Mouse (Mus musculus): ENCODE data around the gene Tmem239.

Gene Tmem239

DNA sequence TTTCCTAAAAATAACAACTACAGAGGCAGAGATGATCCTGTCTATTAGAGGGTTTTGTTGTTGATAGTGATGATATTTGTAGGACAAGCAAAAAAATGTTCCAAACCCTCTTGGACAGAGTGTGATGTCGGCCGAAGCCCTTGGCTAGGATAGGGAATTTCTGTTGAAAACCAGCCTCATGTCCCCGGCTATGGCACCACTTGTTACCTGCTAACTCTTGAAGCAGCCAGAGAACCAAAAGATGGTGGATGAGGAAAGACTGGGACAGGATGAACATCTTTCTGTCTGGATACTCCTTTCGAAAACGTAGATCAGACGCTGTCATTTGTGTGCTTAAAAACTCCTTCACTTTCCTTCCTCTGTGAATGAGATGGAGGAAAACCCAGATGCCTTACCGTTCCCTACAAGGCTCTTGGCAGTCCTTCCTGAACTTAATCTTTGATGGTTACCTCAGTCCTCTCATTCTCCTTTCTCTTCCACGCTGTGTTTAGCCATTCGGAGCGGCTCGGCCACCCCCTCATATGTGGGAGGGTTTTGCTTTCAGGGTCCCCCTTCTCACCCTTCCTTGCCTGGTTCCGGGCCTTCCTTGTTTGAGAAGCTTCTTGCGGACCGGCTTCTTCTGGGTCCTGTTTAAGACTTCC lies 44.9 kb downstream of the Tmem239 start:
- DNase-seq (ENCODE audit: low spot score): no peak

DNA sequence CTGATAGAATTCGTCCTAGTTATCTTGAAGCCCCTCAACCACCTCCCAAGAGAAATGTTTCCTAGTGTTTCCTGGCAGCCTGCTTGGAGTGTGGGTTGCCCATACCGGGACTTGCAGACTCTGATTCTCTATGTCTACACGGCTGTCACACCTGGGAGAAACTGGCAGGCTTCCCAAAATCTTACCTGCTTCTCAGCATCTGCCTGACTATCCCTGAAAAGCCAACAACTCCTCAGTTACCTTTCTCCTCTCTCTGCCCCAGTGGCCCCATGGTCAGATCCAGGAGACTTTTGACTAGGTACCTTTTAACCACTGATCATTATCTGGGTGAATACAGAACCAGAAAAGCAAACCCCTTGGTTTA lies 45.4 kb downstream of the Tmem239 start:
- DNase-seq (ENCODE audit: low spot score): no peak

DNA sequence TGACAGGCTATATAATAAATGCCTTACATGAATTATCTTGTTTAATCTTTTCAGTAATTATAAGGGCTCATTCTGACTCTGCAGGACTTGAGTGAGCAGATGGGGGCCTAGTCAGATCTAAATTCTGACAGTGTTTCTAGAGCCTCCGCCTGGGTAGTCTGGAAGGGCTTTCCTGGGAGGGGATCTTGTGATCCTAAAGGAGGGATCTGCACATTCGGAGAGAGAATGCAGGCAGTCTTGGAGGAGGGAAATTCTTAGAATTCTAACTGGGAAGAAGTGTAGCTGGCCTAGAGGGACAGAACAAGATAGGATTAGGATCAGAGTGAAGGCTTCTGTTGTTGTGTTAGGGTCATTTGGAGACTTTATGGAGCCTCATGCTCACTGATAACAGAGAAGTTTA lies 46.0 kb downstream of the Tmem239 start:
- DNase-seq (ENCODE audit: low spot score): no peak

DNA sequence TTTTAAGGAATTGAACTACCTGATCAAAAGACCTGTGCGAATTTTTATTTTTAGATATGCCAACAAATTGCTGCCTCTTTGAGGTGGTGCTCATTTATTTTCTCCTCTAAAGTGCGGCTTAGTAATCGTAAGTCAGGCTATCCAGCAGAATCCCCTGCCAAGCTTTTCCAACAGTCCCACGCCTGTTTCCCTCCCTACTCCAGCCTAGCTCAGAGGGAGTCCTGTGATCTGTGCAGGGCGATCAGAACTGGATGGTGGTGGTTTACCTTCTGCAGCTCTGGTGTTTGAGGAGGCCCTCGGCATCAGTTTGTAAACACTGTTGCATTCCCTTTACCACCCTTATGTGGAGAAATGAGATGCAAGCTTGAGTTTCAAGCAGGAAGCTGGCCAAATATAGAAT lies 47.1 kb downstream of the Tmem239 start:
- DNase-seq (ENCODE audit: low spot score): no peak

DNA sequence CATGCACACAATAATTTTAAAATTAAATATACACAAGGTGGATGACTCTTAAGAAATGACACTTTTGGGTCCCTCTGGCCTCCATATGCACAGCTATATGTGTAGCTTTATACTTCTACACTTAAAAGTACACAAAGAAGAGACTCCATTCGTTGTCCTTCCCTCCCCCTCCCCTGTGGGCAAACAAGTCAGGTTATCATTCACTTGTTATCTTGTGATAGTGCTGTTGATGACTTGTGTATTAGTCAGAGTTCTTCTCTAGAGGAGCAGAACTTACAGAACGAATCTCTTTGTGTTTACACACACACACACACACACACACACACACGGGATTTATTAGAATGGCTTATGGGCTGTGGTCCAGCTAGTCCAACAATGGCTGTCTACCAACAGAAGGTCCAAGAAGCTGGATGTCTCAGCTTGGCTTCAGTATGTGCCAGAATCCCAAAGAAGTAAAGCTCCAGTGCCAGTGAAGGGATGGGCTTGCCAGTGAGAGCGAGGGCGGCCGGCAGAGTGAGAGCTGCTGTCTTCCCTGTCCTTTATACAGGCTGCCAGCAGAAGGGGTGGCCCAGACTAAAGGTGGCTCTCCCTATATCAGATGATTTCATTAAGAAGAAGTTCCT lies 48.6 kb downstream of the Tmem239 start:
- DNase-seq (ENCODE audit: low spot score): no peak
